Mouse (Mus musculus) monocyte, adult 2 months (primary cell): ENCODE measurements around the gene Defb19.
A peak's percentile ranks its signal among the peaks of the same experiment; 100 is the strongest.

Experiments used
- DNase-seq, 2 experiments: peaks; one replicate each; pipeline ENCODE4 v3.0.0; 2022; ENCODE audit warnings: low spot score in 2 of 2, low read depth in 1 of 2

Defb19 gene

DNA sequence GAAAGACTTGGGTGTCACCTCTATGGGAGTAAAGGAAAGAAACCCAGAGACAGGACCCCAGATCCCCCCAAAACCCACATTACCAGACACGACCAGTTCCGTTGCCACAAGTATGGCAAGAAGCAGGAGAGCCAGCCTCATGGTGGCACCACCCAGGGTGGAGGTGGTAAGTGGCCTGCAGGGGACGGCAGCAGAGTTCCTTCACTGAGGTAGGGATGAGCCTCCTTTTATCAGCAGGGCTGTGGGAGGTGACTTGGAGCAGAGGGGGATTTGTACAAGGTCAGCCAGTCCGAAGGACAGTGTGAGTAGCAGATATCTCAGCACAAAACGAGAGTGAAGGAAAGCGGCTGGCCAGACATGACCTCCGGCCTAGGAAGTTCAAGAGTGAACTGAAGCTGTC is at the start of gene Defb19:
TSS of gene Defb19 (minus strand) at position 206 of the 400 bp plus-strand sequence.
- no peak for DNase-seq

DNA sequence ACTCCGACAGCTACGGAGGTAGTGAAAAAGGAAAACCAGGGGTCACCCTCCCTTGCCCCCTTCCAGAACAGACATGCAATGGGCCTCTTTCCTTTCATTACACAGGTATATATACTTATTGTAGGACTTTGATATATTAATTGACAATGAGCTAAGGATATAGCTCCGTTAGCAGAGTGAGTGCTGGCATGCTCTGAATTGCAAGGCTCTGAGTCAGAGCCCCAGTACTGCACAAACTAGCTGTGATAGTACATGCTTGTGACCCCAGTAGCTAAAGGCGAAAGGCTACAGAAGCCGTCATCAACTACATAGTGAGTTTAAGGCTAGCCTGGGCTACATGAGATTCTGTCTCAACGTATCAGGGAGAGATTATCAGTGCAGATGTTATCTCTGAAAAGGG is 49.8 kb upstream of the Defb19 start:
- DNase-seq = no peak

DNA sequence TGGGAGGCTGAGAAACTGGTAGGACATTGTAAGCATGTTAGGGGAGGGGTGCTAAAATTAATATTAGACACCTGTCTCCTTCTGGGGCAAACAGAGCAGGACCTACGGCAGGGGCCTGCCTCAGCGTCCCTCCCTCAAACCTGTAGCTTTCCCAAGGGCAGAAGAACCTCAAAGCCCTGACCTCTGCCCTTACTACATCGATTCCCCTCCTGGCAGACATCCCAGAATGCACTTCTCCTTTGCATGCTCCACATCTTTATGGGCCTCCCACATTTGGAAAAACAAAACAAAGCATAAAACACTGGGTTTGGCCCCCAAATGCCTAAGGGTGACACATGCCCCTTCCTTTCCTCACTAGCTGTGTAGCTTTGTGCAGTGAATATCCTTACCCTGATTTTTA is 49.1 kb upstream of the Defb19 start:
- DNase-seq = no peak

- no peak for DNase-seq
Observed at GRCm38 (mm10) chr2:152628066-152628465, 48.0 kb upstream of the Defb19 start.

DNA sequence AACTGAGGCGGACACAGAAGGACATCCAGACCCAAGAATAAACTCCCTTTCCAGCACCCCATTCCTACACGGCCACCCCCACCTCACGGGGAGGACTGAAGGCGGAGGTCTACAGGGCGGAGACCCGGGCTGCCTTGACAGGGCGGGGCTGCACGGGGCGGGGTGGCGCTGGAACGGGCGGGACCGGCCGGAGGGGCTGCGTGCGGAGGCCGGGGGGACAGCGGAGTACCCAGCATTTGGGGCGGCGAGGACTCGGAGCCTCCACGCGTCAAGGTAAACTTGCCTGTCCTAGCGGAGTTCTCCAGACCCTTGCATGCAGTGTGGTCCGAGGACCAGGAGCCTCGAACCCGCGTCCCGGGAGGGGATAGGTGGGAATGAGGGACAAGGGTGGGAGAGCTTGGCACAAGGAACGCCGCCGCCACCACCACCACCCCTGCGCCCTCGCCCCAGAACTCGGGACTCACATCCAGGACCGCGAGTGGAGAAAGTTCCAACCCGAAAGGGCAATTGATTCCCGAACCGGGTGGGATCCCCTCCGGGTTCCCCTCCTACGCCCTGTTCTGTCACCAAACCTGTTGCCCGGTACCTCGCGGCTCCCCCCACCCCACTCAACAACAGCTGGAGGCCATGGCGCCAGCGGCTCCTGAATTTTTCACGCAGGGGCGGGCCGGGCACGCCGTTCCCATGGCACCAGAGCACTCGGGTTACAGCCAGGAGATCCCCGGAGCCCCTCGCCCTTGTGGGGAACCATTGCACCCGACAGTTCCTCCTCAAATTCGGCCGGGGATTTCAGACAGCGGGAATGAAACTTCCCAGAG is 46.9 kb upstream of the Defb19 start, which contains the start of gene Rem1:
TSS of gene Rem1 (plus strand) at position 178 of the 818 bp plus-strand sequence.
- DNase-seq = no peak

GRCm38 (mm10) chr2:152625256-152625655 is 45.1 kb upstream of the Defb19 start:
- DNase-seq = no peak

DNA sequence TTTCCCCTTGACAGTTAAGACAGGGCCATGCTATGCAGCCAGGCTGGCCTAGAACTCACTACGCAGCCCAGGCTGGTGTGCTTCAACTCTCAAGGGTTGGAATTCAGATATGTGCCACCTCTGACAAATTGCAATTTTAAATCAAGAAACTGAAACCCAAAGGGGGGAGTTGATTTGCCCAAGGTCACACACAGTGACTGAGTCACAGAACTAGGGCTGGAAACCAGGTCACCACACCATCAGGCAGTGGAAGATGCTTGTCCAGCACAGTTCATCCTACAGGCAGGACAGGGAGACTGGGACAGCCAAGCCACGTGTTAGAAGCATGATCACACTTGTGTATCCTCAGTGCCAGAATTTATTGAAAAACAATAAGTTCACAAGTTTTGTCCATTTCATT is 44.5 kb upstream of the Defb19 start:
- DNase-seq = no peak

- DNase-seq = no peak
Observed at GRCm38 (mm10) chr2:152622953-152623352, 42.8 kb upstream of the Defb19 start, which contains the start of gene Defb25. TSS of gene Defb25 (minus strand) at chr2:152623053.

DNA sequence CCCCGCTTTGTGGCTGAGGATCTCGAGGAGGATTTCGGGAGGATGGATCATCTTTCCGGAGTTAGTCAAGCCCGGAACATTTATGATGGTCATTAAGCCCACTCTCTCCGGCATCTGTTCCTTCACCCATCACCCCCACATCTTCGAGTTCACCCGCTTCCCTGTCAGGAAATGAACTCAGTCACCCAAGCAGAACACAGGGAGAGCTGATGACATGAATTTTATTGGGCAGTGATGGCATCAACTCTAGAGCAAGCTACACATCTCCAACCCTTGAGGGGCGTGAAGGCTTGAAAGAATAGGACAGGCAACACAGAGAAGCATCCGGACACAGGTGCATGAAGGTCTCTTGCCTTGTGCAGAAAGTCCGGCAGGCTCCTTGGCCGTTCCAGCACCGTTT is 42.0 kb upstream of the Defb19 start:
- no peak for DNase-seq

DNA sequence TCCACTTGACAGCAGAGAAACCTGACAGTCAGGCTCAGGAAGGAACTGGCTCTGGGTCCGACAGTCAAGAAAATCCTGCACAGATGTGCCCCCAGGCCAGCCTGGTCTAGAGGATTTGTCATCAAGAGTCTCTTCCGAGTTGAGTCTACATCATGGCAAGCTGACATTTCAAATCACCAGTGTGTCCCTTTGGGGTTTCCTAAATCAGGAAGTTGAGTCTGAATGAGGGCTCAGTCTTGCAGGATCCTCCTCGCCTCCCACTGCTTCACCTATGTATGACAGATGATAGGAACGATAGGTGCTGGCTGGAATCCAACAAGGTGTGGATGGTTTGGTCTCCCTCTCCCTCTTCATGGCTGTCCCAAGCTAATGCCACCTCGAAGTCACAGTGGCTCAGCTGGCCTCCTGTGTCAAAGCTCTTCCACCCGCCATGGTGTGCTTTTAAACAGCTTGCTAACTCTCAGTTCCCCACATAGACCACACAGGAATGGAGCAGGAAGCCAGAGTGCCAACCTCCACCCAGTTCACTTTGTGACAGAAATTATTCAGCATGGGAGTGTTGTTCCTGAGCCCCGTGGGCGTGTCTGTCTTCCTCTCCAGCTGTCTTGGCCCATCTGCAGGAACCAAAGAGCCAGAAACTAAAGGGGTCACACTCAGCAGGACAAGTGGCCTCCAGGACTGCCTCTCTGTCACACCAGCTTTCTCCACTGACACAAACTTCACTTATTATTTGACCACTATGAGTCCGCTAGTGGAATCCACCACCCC is 40.4 kb upstream of the Defb19 start:
- DNase-seq = peak; percentile 30 to 45

DNA sequence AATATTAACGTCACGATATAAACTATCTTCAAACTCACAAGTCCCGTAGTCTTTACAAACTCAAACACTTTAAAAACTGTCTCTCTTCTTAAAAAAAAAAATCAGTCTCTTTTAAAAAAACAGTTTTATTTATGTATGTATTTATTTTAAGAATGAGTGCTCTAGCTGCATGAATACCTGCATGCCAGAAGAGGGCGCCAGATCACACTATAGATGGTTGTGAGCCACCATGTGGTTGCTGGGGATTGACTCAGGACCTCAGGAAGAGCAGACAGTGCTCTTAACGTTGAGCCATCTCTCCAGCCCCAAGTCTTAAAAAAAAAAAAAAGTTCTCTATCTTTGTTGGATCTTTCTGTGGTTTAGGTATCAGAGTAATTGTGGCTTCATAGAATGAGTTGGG is 37.3 kb upstream of the Defb19 start:
- DNase-seq = no peak

DNA sequence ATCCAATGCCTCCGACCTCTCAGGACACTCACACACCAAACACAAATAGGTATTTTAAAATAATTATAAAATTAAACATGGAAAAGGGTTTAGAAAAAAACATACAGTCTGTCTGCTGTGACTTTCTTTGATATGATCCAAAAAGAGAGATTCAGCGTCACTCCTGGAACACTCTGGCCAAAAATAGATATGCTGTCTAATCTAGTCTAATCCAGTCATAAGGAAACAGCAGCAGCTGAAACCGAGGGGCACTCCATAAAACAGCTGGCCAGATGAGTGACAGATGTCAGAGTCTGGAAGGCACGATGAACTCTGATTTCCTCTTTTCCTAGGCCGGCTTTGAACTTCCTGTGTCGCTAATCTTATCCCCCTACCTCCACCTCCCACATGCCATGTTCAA is 36.4 kb upstream of the Defb19 start:
- DNase-seq = no peak

- peak in 1 of 2 experiments; percentile 18 for DNase-seq
Observed at GRCm38 (mm10) chr2:152615563-152615962, 35.5 kb upstream of the Defb19 start.

DNA sequence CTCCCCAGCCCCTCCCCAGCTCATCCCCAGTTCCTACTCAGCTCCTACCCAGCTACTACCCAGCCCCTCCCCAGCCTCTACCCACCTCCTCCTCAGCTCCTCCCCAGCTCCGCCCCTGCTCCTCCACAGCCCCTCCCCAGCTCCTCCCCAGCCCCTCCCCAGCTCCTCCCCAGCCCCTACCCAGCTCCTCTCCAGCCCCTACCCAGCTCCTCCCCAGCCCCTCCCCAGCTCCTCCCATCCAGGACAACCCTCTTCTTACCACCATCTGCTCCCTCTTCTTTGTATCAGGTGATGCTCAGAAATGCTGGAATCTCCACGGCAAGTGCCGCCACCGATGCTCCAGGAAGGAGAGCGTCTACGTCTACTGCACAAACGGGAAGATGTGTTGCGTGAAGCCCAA is 32.1 kb upstream of the Defb19 start:
- no peak for DNase-seq

- no peak for DNase-seq
Observed at GRCm38 (mm10) chr2:152608719-152609118, 28.6 kb upstream of the Defb19 start.

GRCm38 (mm10) chr2:152607746-152608145 is 27.6 kb upstream of the Defb19 start:
- DNase-seq = no peak

DNA sequence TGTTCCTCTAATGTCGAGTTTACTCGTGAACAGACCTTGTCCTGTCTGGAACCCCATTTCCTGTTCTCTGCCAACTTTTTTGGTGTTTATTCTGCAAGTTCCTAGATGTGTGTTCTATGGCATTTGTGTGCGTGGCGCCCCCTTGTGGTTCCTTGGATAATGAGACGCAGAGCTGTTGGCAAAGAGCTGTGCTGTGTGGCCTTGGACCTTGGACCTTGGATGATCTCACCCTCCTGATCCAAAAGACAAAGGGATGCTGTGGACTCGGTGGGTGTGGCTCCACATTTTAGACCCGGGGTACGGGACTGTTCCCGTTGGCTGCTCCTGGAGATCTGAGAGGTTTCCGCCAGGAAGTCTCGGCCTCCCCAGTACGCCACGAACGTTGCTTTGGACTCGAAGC is 23.9 kb upstream of the Defb19 start, which contains the start of gene Defb36:
TSS of gene Defb36 (plus strand) at position 271 of the 400 bp plus-strand sequence.
- no peak for DNase-seq

DNA sequence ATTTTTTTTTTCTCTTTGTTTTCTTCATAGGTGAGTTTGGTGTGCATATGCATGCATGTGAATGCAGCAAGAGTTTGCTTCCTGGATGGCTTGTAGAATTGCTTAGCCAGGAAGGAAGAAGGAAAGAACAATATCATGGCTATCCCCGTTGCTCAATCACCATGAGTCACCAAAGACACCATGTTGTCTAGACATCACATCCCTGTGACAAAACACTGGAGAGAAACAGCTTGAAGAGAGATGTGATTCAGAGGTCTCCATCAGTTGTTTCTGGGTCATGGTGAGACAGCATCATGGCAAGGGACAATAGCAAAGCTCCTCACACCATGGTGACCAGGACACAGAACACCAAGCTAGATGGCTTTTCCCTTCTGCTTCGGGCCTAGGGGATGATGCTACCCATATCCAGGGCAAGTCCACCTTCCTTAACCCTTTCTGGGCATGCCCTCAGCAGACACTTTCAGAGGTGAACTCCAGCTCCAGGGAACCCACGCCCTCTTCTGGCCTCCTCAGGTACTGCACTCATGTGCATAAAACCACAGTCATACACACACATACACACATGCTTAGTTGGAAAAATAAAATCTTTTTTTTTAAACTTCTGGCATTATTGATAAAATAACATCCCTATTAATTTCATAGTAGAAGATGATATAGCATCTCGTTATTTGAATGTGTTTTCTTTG is 21.3 kb upstream of the Defb19 start:
- no peak for DNase-seq

GRCm38 (mm10) chr2:152600076-152600475 is 20.0 kb upstream of the Defb19 start:
- no peak for DNase-seq

DNA sequence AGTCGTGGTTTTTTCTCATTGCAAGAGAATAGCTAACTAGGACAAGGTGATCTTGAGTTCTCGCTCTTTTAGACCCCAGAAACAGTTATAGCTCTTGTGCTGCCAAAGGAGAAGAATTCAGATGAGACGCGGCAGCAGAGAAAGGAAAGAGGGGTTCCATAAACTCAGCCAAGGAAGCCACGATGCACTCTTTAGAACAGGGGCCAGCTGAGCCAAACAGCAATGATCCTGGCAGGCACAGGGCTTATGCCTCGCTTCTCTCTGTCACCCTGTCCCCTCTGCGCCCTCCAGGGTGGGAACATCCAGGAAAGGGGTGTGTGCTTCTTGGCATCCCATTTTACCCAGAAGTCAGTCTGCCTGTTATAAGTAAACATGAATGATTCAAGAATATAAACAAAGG is 19.2 kb upstream of the Defb19 start, which contains the start of gene Defb45:
TSS of gene Defb45 (minus strand) at position 101 of the 400 bp plus-strand sequence.
- no peak for DNase-seq

DNA sequence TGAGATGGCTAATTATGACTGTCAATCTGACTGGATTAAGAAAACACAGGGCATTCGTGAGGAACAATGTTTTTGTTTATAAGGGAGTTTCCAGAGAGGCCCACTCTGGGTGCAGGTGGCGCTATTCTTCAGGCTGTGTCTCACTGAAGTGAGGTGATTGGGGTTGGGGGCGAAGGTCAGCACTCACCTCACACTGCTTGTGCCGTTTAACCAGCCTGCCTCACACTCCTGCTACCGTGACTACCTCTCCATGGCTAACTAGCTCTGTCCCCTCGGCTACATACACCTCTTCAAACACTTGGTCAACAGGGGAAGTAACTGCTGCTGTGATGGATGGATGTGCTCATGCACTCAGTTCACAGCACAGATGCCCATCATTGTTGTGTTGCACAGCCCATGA is 8.9 kb upstream of the Defb19 start:
- no peak for DNase-seq
